Mouse (Mus musculus) limb, embryonic 13.5 days (tissue): ENCODE measurements around the gene Pex13. TPM values are rescaled to one million over a fixed set of nuclear protein-coding genes. Genes with fewer than 3 reads are reported as not detected.
A peak's percentile ranks its signal among the peaks of the same experiment; 100 is the strongest.
"Not testable (repeated sequence)": the region's sequence is repeated elsewhere in the genome, so short reads cannot be mapped to it uniquely, and the experiment has no call there.

ENCODE experiments used
- ATAC-seq: fragments of 200-750 bp; cut with Nextera tagmentation; 2 replicates; pipeline ENCODE4 v1.8.0; 2017; ENCODE audit warnings: low read depth, moderate number of reproducible peaks, moderate TSS enrichment; ENCODE audit not compliant: low FRiP score
- H3K27ac ChIP-seq: fragments of 300-500 bp; sonication (generic); 2 replicates; pipeline ENCODE4 v1.5.1; 2015; ENCODE audit warnings: inconsistent platforms, mild to moderate bottlenecking, moderate library complexity
- H3K27me3 ChIP-seq: fragments of 300-500 bp; sonication (generic); 2 replicates; pipeline ENCODE4 v1.6.1; 2015; ENCODE audit warnings: mild to moderate bottlenecking, inconsistent platforms
- H3K36me3 ChIP-seq: fragments of 300-500 bp; sonication (generic); 2 replicates; pipeline ENCODE4 v1.6.1; 2015; ENCODE audit warnings: inconsistent platforms, mild to moderate bottlenecking, moderate library complexity
- H3K4me1 ChIP-seq: fragments of 300-500 bp; sonication (generic); 2 replicates; pipeline ENCODE4 v1.6.1; 2015; ENCODE audit warnings: inconsistent platforms
- H3K4me2 ChIP-seq: fragments of 300-500 bp; sonication (generic); replicated peaks from 2 replicates; pipeline ENCODE4 v1.6.1; 2015; ENCODE audit warnings: inconsistent platforms, mild to moderate bottlenecking, moderate library complexity
- H3K4me3 ChIP-seq: fragments of 300-500 bp; sonication (generic); 2 replicates; pipeline ENCODE4 v1.5.1; 2015; ENCODE audit warnings: moderate library complexity, mild to moderate bottlenecking, inconsistent platforms
- H3K9ac ChIP-seq: fragments of 300-500 bp; sonication (generic); 2 replicates; pipeline ENCODE4 v1.6.1; 2015; ENCODE audit warnings: mild to moderate bottlenecking, inconsistent platforms
- H3K9me3 ChIP-seq: fragments of 300-500 bp; sonication (generic); 2 replicates; pipeline ENCODE4 v1.6.1; 2016; ENCODE audit warnings: inconsistent platforms
- WGBS: fragments of 180-500 bp; shearing (Covaris S2); methylation state at CpG from one replicate; pipeline ENCODE4 v1.1.7; 2015; 5-methylcytosine and 5-hydroxymethylcytosine counted together
- polyA plus RNA-seq: library from polyadenylated mRNA; unstranded; fragments of >200 nt; fragmentation: Nextera tagmentation; extraction: Ambion mirVana; gene quantifications from 2 replicates; pipeline ENCODE4 v1.2.1, GENCODE M21; 2015

Gene Pex13
- polyA plus RNA-seq, 1 experiment from 2014 or later = 37.5 TPM

- ATAC-seq = peak; percentile 100
- no peaks in the 10 kb centered on the region for H3K4me1 ChIP-seq
- under 1% methylated on average over 96 of the region's 103 CpGs for WGBS
These were observed 32.5 kb downstream of the Pex13 start, which contains the start of gene 0610010F05Rik for GRCm38 (mm10) chr11:23632945-23633878. Gene 0610010F05Rik, minus strand, starts transcription at chr11:23633639.

GRCm38 (mm10) chr11:23630664-23631063 lies 35.1 kb downstream of the Pex13 start:
- Histone ChIP-seq H3K27me3 (no peaks in the 10 kb centered on the region), H3K4me3 (no peak overlapping the region), H3K27ac (no peak overlapping the region), H3K4me1 (no peaks in the 10 kb centered on the region), H3K4me2 (no peak overlapping the region), H3K9me3 (no peaks in the 10 kb centered on the region), H3K36me3 (peaks cover 10% of the 10 kb centered on the region), H3K9ac (no peak overlapping the region)
- ATAC-seq = no peak

More at GRCm38 (mm10) chr11:23632945-23633878, 32.5 kb downstream of the Pex13 start, which contains the start of gene 0610010F05Rik:
- no peaks in the 10 kb centered on the region for H3K9me3 ChIP-seq
- H3K9ac ChIP-seq = peak within 1 kb of the TSS; percentile 88
- H3K4me2 ChIP-seq = peak within 1 kb of the TSS; percentile 77
- H3K27ac ChIP-seq = peak within 1 kb of the TSS; percentile 70
- peak within 1 kb of the TSS; percentile 82 for H3K4me3 ChIP-seq
- H3K27me3 ChIP-seq = no peaks in the 10 kb centered on the region
- H3K36me3 ChIP-seq = peaks cover 5% of the 10 kb centered on the region

GRCm38 (mm10) chr11:23618995-23619394 lies 46.8 kb downstream of the Pex13 start:
- H3K27ac ChIP-seq = no peak overlapping the region
- ATAC-seq = no peak
- H3K36me3 ChIP-seq = peaks cover 20% of the 10 kb centered on the region
- WGBS = 84% methylated on average over 5 of the region's 5 CpGs
- no peaks in the 10 kb centered on the region for H3K4me1 ChIP-seq
- no peaks in the 10 kb centered on the region for H3K9me3 ChIP-seq
- no peak overlapping the region for H3K4me3 ChIP-seq
- no peak overlapping the region for H3K4me2 ChIP-seq
- no peaks in the 10 kb centered on the region for H3K27me3 ChIP-seq
- H3K9ac ChIP-seq = no peak overlapping the region

GRCm38 (mm10) chr11:23614546-23614945 lies 51.2 kb downstream of the Pex13 start:
- H3K9ac ChIP-seq = no peak overlapping the region
- H3K36me3 ChIP-seq = peaks cover 19% of the 10 kb centered on the region; the same call in 1 of the 2 replicates
- no peaks in the 10 kb centered on the region for H3K4me1 ChIP-seq
- WGBS = 75% methylated on average over 5 of the region's 5 CpGs
- no peaks in the 10 kb centered on the region for H3K27me3 ChIP-seq
- no peak overlapping the region for H3K27ac ChIP-seq
- H3K4me3 ChIP-seq = no peak overlapping the region
- H3K4me2 ChIP-seq = no peak overlapping the region
- H3K9me3 ChIP-seq = no peaks in the 10 kb centered on the region
- no peak for ATAC-seq

GRCm38 (mm10) chr11:23607291-23607690 lies 58.5 kb downstream of the Pex13 start:
- 92% methylated on average over 6 of the region's 6 CpGs for WGBS
- H3K4me2 ChIP-seq, H3K27ac ChIP-seq, H3K27me3 ChIP-seq, H3K4me3 ChIP-seq, H3K9ac ChIP-seq, H3K9me3 ChIP-seq, ATAC-seq, H3K4me1 ChIP-seq: not testable (repeated sequence)
- H3K36me3 ChIP-seq = peaks cover 31% of the 10 kb centered on the region

Other genes starting within 250 kb of the Pex13 start
- 101 and 108 TPM in 2 replicates for gene Ahsa2, start 167.9 kb downstream of the Pex13 start, polyA plus RNA-seq
- not detected in 2 replicates for gene 1700093K21Rik, start 144.8 kb downstream of the Pex13 start, polyA plus RNA-seq
- 23.4 and 24.1 TPM in 2 replicates for gene 0610010F05Rik, start 32.3 kb downstream of the Pex13 start, polyA plus RNA-seq
- gene Pus10, start 285 bp downstream of the Pex13 start, polyA plus RNA-seq = 24.4 and 27.5 TPM in 2 replicates
- 0.78 and 0.95 TPM in 2 replicates for gene Rel, start 105.0 kb upstream of the Pex13 start, polyA plus RNA-seq
- gene Papolg, start 229.3 kb upstream of the Pex13 start, polyA plus RNA-seq = 17.9 and 20.3 TPM in 2 replicates